Mouse (Mus musculus): ENCODE measurements at regions not wholly inside any gene's neighbourhood (a gene's known extent, or its start where the extent isn't known, plus 50 kb on each side); places are given as distances from the start of the nearest gene placed in this dataset.

GRCm38 (mm10) chr5:27963765-27964164, 107.4 kb upstream of the Insig1 start:
- intact Hi-C loops (cut with DNase I): no loop called here
- H3K27ac ChIP-seq: no peak overlapping the region
- no peak overlapping the region for H3K4me3 ChIP-seq
- no peak for TF ChIP-seq CTCF (IDR thresholded peaks at IDR 0.05)
- no peak for DNase-seq

- no peak overlapping the region for H3K4me3 ChIP-seq
- no peak; the same call in none of the 2 replicates for TF ChIP-seq CTCF (IDR thresholded peaks at IDR 0.05)
- intact Hi-C loops (cut with DNase I): loop anchor here (1.0 kb wide), 1 partner anchor 99 kb away; no protein-coding TSS in a partner anchor
These were observed 76.0 kb upstream of the Insig1 start for GRCm38 (mm10) chr5:27995186-27995585.

GRCm38 (mm10) chr5:27997751-27998150, 73.4 kb upstream of the Insig1 start:
- TF ChIP-seq CTCF (IDR thresholded peaks at IDR 0.05): no peak
- no peak overlapping the region for H3K27ac ChIP-seq
- intact Hi-C loops (cut with DNase I): no loop called here
- DNase-seq: no peak
- no peak overlapping the region for H3K4me3 ChIP-seq

More at GRCm38 (mm10) chr5:27995186-27995585, 76.0 kb upstream of the Insig1 start:
- peak; percentile 75 for DNase-seq
- no peak overlapping the region for H3K27ac ChIP-seq

GRCm38 (mm10) chr5:28002922-28003321, 68.2 kb upstream of the Insig1 start:
- intact Hi-C loops (cut with DNase I): loop anchor here (10.0 kb wide), 1 partner anchor 402 kb away; no protein-coding TSS in a partner anchor
- Histone ChIP-seq H3K4me3 (no peak overlapping the region), H3K27ac (no peak overlapping the region)
- DNase-seq: no peak
- TF ChIP-seq CTCF (IDR thresholded peaks at IDR 0.05): no peak

- DNase-seq: no peak
- Histone ChIP-seq H3K27ac (no peak overlapping the region), H3K4me3 (no peak overlapping the region)
- no peak for TF ChIP-seq CTCF (IDR thresholded peaks at IDR 0.05)
- intact Hi-C loops (cut with DNase I): loop anchor here (10.0 kb wide), 1 partner anchor 401 kb away; no protein-coding TSS in a partner anchor
These were observed 67.2 kb upstream of the Insig1 start for GRCm38 (mm10) chr5:28003756-28004486.

- no peak overlapping the region for H3K27ac ChIP-seq
- no peak for DNase-seq
- no peak overlapping the region for H3K4me3 ChIP-seq
- intact Hi-C loops (cut with DNase I): loop anchor here (10.0 kb wide), 1 partner anchor 400 kb away; no protein-coding TSS in a partner anchor
- TF ChIP-seq CTCF (IDR thresholded peaks at IDR 0.05): no peak
These were observed 66.7 kb upstream of the Insig1 start for GRCm38 (mm10) chr5:28004487-28004827.

- Histone ChIP-seq H3K27ac (no peak overlapping the region), H3K4me3 (no peak overlapping the region)
- no peak for TF ChIP-seq CTCF (IDR thresholded peaks at IDR 0.05)
- DNase-seq: no peak
- intact Hi-C loops (cut with DNase I): loop anchor here (10.0 kb wide), 1 partner anchor 395 kb away; no protein-coding TSS in a partner anchor
These were observed 61.8 kb upstream of the Insig1 start for GRCm38 (mm10) chr5:28009386-28009785.

GRCm38 (mm10) chr5:28009871-28010270, 61.3 kb upstream of the Insig1 start:
- Histone ChIP-seq H3K27ac (no peak overlapping the region), H3K4me3 (no peak overlapping the region)
- intact Hi-C loops (cut with DNase I): loop anchor here (10.0 kb wide), 1 partner anchor 395 kb away; no protein-coding TSS in a partner anchor
- no peak for TF ChIP-seq CTCF (IDR thresholded peaks at IDR 0.05)
- DNase-seq: no peak

- intact Hi-C loops (cut with DNase I): no loop called here
- H3K27ac ChIP-seq: no peak overlapping the region
- no peak for DNase-seq
- H3K4me3 ChIP-seq: no peak overlapping the region
- no peak for TF ChIP-seq CTCF (IDR thresholded peaks at IDR 0.05)
These were observed 60.6 kb upstream of the Insig1 start for GRCm38 (mm10) chr5:28010529-28010928.

- TF ChIP-seq CTCF (IDR thresholded peaks at IDR 0.05): no peak
- Histone ChIP-seq H3K27ac (no peak overlapping the region), H3K4me3 (no peak overlapping the region)
- no peak for DNase-seq
- intact Hi-C loops (cut with DNase I): no loop called here
These were observed 58.7 kb upstream of the Insig1 start for GRCm38 (mm10) chr5:28012496-28012895.

- Histone ChIP-seq H3K4me3 (no peak overlapping the region), H3K27ac (no peak overlapping the region)
- no peak for DNase-seq
- intact Hi-C loops (cut with DNase I): no loop called here
- no peak for TF ChIP-seq CTCF (IDR thresholded peaks at IDR 0.05)
These were observed 57.4 kb upstream of the Insig1 start for GRCm38 (mm10) chr5:28013619-28014273.

GRCm38 (mm10) chr5:28019864-28020263, 51.3 kb upstream of the Insig1 start:
- DNase-seq: no peak
- no peak overlapping the region for H3K4me3 ChIP-seq
- TF ChIP-seq CTCF (IDR thresholded peaks at IDR 0.05): no peak
- intact Hi-C loops (cut with DNase I): no loop called here
- no peak overlapping the region for H3K27ac ChIP-seq

Data from gastrocnemius, adult 2 months (tissue).